Mouse (Mus musculus) thymus, adult 2 months (tissue): ENCODE measurements around the gene Acap1.

Source experiments
- CTCF ChIP-seq: fragments of 200-500 bp; IDR thresholded peaks from 2 replicates; pipeline ENCODE4 v1.5.1; 2012; ENCODE audit warnings: mild to moderate bottlenecking, control low read depth, low read length, moderate library complexity, borderline replicate concordance; ENCODE audit not compliant: control insufficient read depth, poor library complexity, insufficient read depth; ENCODE audit errors: extremely low read depth
- POLR2A ChIP-seq: fragments of 200-500 bp; IDR thresholded peaks from 2 replicates; pipeline ENCODE4 v1.6.1; 2012; ENCODE audit warnings: mild to moderate bottlenecking, low read length, control low read depth, moderate library complexity; ENCODE audit not compliant: control insufficient read depth, poor library complexity, insufficient read depth; ENCODE audit errors: extremely low read depth

- no peak for TF ChIP-seq POLR2A
- no peak for TF ChIP-seq CTCF
Observed at GRCm38 (mm10) chr11:69876186-69876585, 19.2 kb downstream of the Acap1 start.
